Mouse (Mus musculus): ENCODE results near the gene Mnt. TPM values are rescaled to one million over a fixed set of nuclear protein-coding genes. Genes with fewer than 3 reads are reported as not detected.
A peak's percentile ranks its signal among the peaks of the same experiment; 100 is the strongest.

The Mnt gene
- total RNA-seq, 4 experiments from 2014 or later: 24.4 to 36.0 (median 27.1) TPM

- peak; percentile 100 for DNase-seq
Observed at GRCm38 (mm10) chr11:74831606-74832451, 1.1 kb downstream of the Mnt start.

- peak; percentile 79 for DNase-seq
Observed at GRCm38 (mm10) chr11:74832503-74833143, 1.9 kb downstream of the Mnt start.

- peak; percentile 87 for DNase-seq
Observed at GRCm38 (mm10) chr11:74833536-74834358, 3.0 kb downstream of the Mnt start.

- DNase-seq: peak; percentile 24
Observed at GRCm38 (mm10) chr11:74834359-74834638, 3.6 kb downstream of the Mnt start.

- DNase-seq: no peak
Observed at GRCm38 (mm10) chr11:74834650-74835277, 4.0 kb downstream of the Mnt start.

- DNase-seq: no peak
Observed at GRCm38 (mm10) chr11:74835593-74836224, 5.0 kb downstream of the Mnt start.

- DNase-seq: peak; percentile 28
Observed at GRCm38 (mm10) chr11:74836225-74837055, 5.7 kb downstream of the Mnt start.

GRCm38 (mm10) chr11:74837056-74837693 lies 6.5 kb downstream of the Mnt start:
- DNase-seq: no peak

GRCm38 (mm10) chr11:74837694-74838431 lies 7.1 kb downstream of the Mnt start:
- peak; percentile 93 for DNase-seq

GRCm38 (mm10) chr11:74838441-74838840 lies 7.7 kb downstream of the Mnt start:
- peak; percentile 92 for DNase-seq

- peak; percentile 63 for DNase-seq
Observed at GRCm38 (mm10) chr11:74838971-74839370, 8.3 kb downstream of the Mnt start.

GRCm38 (mm10) chr11:74839860-74840715 lies 9.4 kb downstream of the Mnt start:
- peak; percentile 36 for DNase-seq

- DNase-seq: no peak
Observed at GRCm38 (mm10) chr11:74840739-74841138, 10.0 kb downstream of the Mnt start.

- peak; percentile 68 for DNase-seq
Observed at GRCm38 (mm10) chr11:74841366-74841765, 10.6 kb downstream of the Mnt start.

GRCm38 (mm10) chr11:74842045-74842444 lies 11.3 kb downstream of the Mnt start:
- no peak for DNase-seq

- peak; percentile 23 for DNase-seq
Observed at GRCm38 (mm10) chr11:74842656-74843434, 12.1 kb downstream of the Mnt start.

- DNase-seq: no peak
Observed at GRCm38 (mm10) chr11:74843435-74843714, 12.7 kb downstream of the Mnt start.

- DNase-seq: no peak
Observed at GRCm38 (mm10) chr11:74843761-74844160, 13.0 kb downstream of the Mnt start.
